Mouse (Mus musculus) CD4-positive naive resting alpha-beta T cell, adult 57 days (primary cell): Measurements from ENCODE around the gene Nampt. TPM values are rescaled to one million over a fixed set of nuclear protein-coding genes. Genes with fewer than 3 reads are reported as not detected.

ENCODE experiments used
- total RNA-seq: library from RNA; stranded (reverse); gene quantifications from one replicate; pipeline ENCODE4 v1.2.4, GENCODE M21; 2023

Nampt gene
- 27.1 TPM for total RNA-seq

DNA sequence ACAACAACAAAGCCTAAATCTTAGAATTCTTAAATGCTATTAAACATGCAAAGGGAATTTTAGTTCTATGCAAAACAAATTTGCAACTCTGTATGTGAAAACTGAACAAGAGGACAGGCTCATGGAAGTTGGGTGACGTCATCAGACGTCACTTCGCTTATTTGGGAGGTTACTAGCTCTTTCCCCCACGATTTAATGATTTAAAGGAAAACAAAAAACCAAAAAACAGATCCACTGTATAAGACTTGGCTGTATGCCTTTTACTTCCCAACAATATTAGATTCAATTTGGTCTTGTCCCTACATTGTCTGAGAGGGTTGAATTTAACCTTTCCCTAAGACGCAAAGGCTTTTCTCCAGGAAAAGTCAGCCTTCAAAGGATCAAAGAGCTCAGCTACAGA is at the start of gene Nampt:
Gene Nampt (plus strand): TSS at position 130 of the 400 bp plus-strand sequence.

Other genes with a start within 250 kb of the Nampt start
- 28.7 TPM for gene Sypl, start 134.3 kb downstream of the Nampt start, total RNA-seq